Mouse (Mus musculus): ENCODE data around the gene Dnajc9.

Dnajc9 gene

DNA sequence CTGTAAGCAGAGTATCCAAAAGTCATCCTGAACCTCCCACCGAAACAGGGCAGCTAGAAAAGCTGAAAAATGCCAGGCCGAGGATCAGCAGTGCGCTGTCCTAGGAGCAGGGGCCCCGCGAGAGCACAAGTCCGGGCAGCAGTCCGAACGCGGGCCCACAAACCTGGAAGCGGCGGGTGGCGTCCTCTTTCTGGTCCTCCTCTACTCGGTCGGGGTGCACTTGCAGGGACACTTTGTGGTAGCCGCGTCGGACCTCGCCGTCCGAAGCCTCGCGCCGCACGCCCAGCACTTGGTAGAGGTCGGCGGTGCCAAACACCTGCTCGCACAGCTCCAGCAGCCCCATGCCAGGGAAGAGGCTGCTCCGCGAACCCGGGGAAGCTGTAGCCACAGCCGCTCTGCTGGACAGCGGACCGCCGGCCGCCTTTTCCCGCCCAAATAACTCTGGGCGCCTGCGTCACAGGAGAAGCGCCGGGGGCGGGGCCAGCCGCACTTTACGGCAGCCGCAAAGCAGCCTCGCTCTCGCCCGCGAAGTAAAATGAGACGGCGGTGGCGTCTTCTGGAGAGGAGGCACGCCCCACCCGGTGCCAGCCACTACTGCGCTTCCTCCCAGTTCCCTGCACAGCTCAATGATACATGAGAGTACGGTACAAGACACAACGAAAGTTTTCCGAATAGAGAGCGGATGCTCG, at the start of gene Dnajc9:
Gene Dnajc9 (minus strand): TSS at position 470 of the 689 bp plus-strand sequence.
- peak; percentile 97 for DNase-seq

DNA sequence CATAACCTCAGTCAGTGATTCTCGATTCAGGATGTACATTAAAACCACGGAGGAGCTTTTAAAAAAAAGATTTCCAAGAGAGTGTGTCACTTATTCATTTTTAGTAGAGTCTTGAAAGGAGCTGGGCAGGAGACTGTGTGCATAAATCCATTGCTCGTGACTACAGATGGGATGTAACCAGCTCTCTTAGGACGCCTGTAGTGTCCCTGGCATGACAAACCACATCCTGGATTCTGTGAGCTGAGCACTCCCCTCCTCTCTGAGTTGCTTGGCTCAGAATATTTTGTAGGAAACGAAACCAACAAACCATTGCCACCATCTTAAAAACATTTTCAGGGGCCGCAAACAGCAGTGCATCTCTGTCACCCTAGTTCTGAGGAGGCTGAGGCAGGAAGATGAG, 48.3 kb upstream of the Dnajc9 start:
- no peak for DNase-seq

DNA sequence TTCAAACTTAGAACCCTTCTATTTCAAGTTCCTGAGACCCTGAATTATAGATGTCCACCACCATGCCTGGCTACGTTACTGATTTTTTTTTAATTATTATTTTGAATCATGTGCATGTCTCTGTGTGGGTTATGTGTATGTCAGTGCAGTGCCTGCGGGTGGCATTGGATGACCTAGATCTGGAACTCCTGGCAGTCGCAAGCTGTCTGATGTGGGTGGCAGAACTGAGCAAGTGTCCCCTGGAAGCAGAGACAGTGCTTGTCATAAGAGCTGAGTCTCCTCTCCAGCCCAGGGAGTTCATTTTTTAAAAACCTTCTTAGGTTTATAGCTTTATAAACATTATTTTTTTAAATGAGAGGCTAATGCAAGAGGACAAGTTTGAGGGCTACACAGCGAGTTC, 43.7 kb upstream of the Dnajc9 start:
- no peak for DNase-seq

DNA sequence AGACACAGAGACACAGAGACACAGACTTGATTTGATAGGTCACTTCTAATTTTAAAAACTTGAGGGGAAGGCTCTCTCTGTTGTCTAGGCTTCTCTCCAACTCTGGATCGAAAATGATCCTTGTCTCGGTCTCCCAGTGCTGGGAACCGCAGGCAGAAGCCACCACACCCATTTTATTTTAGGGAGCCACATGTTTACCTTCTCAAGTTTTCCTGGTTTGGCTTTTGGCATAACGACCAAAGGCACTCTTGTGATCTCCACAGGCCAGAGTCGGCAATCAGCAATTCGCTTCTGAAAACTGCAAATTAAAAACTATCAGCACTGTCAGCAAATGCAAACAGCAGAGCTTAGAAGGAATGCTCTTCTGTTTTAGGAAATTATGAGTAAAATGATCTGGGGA, 43.0 kb upstream of the Dnajc9 start:
- DNase-seq = no peak

DNA sequence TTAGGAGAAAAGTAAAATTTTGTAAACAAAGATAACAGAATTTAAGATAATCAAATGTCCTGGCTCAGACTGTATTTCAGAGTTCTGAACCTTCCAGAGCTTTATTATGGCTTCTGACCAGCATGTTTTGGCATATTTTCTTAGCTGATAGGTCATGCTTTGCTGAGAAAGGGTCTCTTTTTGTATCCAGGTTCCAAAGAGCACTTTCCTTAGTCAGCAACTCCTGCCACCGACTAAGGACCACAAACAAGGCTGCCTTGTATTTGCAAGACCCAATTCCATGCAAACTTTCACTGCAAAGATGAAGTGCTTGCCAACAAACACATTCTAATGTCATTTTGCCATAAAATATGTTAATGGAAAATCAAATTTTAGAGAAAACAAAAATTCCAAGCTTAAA, 41.1 kb upstream of the Dnajc9 start:
- no peak for DNase-seq

DNA sequence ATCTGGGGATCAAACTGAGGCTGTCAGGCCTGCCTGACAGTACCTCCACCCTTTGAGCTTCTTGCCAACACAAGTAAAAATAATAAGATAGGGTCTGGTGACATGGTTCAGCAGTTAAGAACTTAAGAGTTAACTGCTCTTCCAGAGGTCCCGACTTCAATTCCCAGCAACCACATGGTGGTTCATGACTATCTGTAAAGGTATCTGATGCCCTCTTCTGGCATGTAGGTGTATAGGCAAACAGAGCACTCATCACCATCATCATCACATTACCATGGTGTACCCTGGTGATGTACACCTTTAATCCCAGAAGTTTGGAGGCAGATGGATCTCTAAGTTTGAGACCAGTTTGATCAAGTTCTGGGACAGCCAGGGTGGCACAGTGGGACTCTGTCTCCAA, 39.9 kb upstream of the Dnajc9 start:
- DNase-seq = no peak

DNA sequence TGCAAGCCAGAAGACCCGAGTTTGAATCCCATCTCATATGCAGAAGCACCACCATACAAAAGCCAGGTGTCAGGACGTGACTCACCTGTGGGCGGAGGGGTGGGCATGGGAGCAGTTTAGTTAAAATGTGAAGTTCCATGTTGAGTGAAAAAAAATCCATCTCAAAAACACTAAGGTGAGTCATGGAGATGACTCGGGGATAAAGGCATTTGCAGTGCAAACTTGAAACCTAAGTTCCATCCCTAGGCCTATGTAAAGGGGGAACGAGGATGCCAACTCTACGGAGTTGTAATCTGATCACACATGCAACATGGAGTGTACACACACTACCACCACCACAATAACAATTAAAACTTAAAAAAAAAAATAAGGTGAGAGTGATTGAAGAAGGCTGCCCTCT, 34.3 kb upstream of the Dnajc9 start:
- DNase-seq = no peak

DNA sequence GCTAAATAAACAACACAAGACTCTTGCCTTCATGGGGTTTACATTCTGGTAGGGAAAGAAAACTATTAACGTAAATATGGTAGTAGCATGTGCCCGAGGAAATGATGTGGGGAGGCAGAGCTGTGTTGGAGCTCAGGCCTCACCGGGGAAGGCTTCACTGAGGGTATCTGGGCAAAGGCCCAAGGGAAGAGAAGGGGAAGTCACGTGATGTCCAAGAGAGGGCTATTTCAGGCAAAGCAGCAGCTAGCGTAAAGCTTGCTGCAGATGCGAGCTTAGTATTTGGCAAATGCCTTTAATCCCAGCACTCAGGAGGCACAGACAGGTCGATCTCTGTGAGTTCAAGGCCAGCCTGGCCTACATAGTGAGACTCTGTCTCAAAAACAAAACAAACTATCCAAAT, 33.5 kb upstream of the Dnajc9 start:
- no peak for DNase-seq

DNA sequence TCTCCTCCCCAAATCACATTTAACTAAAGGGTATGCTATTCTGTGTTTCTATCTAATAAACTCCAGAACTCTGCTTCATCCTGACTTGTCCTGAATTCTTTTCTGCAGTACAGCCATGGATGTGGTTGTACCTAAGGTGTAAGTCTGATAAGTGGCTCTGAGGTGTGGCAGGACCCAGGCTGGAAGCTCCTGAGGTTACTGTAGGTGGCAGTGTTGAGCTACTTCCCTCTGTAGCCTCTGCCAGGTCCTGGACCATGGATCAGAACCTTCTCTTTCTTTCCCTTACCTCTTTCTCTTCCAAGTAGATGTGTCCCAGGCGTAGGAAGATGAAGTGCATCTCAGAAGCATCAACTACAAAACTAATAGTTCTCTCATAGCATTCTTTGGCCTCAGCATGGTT, 11.4 kb upstream of the Dnajc9 start:
- peak; percentile 21 for DNase-seq

DNA sequence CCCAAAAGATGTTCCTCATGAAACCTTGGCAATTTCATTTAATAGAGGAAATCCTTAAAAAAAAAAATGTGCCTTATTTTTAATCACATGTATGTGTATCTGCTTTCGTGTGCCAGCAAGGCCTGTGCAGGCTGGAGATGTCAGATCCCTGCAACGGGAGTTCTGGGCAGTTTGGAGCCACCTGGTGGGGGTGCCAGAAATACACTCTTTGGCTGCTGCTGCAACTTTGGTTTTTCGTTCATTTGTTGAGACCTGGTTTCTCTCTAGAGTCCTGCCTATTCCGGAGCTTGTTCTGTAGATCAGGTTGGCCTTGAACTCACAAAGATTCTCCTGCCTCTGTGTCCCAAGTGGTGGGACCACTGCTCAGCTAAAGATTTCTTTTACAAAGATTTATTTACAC, 10.2 kb upstream of the Dnajc9 start:
- DNase-seq = peak; percentile 19

DNA sequence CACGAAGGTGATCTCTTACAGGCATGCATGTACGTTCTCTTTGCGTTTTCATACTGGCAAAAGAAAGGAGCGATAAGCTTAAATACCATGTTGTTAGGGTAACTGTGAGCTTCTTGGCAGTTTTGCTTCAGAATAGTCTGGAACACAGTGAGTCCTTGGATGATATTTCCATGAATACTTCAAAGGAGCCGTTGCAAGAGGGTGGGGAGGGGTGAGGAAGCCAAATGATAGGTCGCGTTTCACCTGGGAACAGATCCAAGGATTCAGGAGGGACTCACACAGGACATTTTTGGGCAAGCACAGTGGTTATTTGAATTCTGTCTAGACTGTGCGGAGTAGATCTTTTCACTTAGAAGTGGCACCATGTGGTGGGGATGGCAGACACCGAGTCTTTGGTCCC, 8.5 kb upstream of the Dnajc9 start:
- DNase-seq = no peak

DNA sequence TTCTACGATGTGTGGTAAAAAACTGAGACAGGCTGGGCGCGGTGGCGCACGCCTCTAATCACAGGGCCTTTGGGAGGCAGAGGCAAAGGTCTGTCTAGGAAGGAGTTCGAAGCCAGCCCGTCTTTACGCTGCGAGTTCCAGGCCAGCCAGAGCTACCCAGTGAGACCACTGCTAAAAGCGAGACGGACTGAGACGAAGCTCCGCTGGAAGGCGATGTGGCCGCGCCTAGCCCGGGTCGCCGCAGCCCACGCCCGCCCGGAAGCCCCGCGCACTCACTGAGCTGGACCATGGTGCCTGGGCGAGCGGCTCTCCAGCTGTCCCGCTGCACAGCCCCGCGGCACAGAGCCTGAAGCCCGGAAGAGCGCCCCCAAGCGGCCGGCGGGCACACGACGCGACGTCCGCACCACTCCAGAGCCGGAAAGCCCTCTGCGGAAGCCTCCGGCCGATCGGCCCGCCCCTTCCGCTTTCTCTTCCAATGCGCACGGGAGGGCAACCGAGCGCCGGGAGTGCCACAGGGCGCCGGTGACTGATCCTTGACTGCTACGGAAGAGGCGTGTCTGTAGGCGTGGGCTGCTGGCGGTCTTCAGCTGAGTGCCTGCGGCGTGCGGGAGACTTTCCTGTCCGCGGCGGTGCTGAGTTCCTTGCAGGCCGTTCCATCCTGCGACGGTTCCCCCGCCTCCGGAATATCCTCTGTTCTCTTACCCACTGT, 4.6 kb upstream of the Dnajc9 start, which contains the start of gene Mrps16:
Gene Mrps16 (minus strand): TSS at position 430 of the 709 bp plus-strand sequence.
- DNase-seq = peak; percentile 92

DNA sequence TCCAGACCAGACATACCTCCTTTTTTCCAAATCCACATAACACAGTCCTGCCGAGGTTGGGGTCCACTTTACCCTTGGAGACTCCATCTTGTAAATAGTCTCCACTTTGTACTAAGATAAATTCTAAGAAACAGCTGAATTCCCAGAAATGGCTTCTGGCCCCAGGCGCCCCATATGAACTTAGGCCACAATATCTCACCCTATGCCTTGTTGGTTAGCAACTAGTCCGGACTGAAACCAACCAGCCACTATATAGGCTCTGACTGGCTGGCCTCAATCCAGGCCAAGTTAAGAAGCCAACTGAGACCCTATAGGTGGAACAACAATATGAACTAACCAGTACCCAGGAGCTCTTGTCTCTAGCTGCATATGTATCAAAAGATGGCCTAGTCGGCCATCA, 3.6 kb upstream of the Dnajc9 start:
- DNase-seq = no peak

DNA sequence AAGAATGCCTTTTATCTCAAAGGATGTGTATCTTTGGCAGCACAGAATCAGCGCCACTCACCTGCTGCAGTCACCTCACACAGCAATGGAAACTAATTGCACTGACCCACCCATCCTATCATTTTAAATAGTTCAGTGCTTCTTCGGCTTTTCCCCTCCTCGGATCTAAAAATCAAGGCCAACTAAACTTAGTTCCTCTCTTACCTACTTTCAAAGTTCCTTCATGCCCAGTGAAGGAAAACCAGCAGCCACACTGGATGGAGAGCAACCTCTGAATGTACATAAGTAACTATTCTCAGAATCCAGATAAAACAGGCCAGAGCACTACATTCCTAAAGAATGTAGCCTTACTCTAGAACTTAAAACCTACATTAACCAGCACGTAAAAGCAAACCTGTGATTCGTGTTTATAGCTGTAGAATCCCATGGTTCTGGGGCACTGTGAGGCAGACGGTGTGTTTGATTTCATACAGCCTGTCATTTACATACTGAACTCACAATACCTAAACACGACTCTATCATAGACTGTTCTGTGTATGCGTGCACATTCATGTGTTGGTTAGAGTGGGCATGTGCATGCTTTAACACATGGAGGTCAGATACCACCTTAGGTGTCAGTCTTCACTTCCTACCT, 853 bp upstream of the Dnajc9 start:
- no peak for DNase-seq

DNA sequence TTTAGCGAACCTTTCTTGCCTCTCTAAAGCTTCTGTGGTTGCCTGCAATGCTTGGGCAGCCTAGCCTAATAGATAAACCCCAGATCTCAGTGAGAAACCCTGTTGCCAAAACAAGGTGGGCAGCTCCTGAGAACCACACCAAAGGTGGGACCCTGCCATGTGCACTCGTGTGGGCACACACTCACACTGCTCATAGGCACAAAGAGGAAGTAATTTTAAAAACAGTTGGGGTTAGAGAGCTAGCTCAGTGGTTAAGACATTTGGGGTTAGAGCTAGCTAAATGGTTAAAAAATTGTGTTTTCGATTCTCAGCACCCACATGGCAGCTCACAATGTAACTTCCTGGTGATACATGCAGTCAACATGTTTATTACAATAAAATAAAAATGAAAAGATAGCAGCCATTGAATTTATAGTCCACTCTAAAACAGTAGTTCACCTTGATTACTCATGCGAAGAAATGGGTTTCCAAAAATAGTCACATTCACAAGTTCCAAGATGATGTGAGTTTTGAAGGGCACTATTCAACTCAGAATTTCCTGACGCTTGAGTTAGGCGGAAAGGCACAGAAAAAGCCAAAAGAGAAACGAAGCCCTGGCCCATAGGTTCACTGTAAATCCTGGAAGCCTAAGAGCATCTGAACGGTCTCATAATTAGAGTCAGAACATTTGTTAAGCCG, 8.8 kb downstream of the Dnajc9 start:
- no peak for DNase-seq

DNA sequence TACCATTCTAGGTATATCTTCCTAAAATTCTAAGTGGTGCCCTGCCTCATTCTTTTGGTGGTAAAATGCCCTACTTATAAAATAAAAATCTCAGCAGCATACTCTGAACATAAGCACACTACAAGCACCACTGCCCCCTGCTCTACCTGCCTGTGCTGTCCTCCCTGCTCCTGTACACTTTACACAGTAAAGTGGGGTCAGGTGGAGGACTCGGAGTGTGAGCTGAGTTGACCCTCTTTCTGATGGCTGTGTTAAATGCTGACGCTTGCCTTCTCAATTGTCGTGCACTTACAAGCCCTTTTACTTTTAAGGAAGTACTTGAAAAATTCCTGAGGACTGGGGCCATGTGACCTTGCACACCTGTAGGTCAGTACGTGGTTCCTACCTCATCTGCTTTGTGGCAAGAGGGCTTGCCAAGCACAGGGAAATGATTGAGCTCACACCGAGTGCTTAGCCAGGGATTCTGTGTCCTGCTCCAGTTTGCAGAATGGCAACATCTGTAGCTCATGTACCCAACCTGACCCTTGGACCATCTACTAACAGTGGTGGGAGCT, 9.5 kb downstream of the Dnajc9 start:
- DNase-seq = no peak

DNA sequence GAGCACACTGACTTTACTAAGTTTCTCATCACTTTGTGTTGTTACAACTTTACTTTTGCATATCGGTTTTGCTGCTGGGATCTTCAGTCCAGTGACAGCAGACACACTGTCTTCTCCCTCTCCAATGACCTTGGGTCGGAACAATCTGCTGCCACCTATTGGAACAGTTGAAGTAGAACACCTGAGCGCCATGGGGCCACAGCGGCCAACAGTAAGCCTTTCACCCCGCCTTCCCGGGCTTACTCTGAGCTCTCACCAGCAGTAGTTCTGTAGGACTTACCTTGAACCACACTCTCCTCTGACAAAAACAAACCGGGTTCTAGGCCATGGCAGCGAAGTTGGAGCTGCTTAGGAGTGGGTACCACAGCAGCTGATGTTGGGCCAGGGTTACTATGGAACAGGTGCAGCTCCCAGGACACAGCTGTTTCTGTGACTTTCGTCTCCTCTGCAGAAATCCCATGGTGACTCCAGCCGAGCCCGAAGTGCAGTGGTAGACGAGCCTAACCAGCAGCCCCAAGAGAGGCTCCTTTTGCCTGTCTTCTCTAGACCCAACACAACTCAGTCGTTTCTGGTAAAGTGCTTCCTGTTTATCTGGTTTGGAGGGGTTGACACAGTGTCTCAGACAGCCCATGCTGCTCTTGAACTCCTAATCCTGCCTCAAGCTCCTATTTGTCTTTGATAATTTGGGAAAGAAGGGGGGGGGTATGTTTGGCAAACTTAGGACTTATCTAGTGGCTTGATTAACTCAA, 10.2 kb downstream of the Dnajc9 start:
- no peak for DNase-seq

DNA sequence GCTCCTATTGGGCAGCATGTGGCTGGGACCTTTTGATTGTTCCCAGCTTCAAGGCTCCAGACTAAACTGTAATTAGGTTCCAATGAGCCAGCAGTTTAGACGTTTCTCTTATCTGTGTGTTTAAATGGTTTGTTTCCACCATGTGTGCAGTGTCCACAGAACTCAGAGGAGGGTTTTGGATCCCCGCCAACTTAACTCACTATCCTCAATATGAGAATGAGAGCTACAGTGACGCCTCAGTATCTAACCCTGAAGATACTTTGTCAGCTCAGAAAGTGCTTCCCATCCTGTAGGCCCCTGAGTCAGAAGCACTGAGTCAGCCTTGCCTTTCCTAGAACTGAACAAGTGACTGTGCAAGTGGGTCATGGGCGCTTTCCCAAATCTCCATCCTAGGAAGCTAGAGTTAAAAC, 11.6 kb downstream of the Dnajc9 start:
- DNase-seq = no peak

DNA sequence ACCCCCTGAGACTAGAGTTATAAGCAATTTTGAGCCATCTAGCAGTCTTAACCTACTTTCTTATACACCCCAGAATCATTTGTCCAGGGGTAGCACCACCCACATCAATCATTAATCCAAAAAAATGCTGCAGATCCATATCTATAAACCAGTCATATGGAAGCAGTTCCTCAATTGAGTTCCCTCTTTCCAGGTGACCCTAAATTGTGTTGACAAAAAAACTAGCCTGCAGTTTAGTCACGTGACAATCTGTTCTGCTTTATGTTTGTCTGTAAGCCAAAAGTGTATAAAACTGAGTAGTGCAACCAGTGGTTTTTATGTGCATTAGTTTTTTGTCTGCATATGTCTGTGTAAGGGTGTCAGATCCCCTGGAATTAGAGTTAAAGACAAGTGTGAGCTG, 16.9 kb downstream of the Dnajc9 start:
- no peak for DNase-seq

DNA sequence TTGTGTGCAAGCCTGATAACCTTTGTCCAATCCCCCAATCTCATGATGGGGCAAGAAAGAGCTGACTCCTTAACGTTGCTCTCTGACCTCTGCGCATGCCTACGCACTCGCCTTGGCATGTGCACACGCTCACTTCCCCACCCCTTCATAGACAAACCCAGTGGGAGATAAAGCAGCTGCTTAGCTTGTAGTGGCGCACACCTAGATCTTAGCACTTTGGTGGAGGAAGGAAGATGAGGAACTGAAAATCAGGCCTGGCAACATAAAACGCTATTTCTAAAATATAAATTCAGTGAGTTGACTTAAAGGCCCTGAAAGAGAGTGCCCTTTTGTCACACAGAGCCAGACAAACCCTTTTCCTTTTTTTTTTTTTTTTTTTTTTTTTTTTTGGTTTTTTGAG, 17.9 kb downstream of the Dnajc9 start:
- DNase-seq = no peak

DNA sequence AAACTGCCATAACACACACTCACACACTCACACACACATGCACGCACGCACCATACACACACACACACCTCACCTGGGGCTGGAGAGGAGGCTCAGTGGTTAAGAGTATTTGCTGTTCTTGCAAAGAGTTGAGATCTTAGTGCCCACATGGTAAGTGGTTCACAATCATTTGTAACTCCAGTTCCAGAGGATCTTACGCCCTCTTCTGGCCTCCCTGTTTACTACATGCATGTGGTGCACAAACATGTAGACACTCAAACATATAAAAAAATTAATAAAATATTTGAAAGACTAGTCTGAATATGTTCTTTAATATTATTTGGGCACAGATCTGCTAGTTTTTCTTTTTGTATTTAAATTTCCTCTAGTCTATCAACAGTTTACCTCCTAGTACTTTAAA, 20.4 kb downstream of the Dnajc9 start:
- no peak for DNase-seq

DNA sequence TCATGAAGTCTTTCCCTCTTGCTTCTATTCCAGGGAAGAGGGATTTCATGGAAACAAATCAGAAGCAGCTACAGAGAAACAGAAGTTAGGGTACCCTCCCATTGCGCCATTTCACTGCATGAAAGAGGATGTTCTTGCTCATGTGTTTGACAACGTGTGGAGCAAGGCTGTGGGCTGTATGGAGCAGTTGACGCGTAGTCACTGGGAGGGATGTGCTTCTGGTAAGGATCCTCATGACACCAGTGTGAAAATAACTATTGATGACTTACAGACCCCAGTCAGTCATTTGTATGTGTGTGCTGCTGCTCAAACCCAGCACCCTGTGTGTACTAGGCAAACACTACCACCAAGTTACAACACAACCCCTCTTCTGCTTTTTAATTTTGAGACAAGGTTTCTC, 25.5 kb downstream of the Dnajc9 start:
- DNase-seq = no peak
